Mouse (Mus musculus): ENCODE results near the gene Hspa5.
"Not testable (repeated sequence)": the region's sequence is repeated elsewhere in the genome, so short reads cannot be mapped to it uniquely, and the experiment has no call there.

The Hspa5 gene

GRCm38 (mm10) chr2:34808057-34808456 is 36.3 kb downstream of the Hspa5 start:
- DNase-seq (ENCODE audit: low read depth, low spot score): no peak

DNA sequence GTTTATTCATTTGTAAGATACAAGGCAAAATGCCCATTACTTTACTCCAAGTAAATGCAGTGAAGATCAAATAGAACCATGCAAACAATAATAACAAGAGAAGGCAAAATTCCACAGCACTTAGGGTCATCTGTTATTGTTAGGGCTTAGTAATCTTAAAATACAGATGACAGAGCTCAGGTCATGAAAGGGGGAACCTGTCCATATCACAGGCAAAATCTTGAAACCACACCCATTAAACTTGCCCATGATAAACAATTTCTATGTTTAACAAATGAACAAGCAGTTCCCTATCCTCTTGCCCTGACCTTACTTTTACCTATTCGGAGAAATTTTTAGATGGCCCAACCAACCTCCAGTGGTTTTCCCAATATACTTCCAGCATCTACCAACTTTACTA is 37.8 kb downstream of the Hspa5 start:
- no peak for DNase-seq (ENCODE audit: low read depth, low spot score)

DNA sequence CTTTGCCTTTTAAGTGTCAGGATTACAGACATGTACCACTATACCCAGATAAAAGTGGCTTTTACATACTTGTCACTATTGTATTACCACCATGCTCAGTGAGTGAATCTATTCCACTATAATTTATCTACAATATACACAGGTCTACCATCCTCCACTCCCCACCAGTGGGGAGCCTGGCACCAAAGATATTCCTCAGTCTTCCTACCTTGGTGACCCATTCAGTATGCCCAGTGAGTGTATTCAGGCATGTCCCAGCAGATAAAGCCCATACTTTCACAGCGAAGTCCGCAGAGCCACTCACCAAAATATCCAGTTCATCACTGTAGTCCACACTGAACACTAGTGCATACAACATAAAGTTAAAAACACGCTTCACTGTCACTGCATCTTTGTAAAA is 39.0 kb downstream of the Hspa5 start:
- no peak for DNase-seq (ENCODE audit: low read depth, low spot score)

DNA sequence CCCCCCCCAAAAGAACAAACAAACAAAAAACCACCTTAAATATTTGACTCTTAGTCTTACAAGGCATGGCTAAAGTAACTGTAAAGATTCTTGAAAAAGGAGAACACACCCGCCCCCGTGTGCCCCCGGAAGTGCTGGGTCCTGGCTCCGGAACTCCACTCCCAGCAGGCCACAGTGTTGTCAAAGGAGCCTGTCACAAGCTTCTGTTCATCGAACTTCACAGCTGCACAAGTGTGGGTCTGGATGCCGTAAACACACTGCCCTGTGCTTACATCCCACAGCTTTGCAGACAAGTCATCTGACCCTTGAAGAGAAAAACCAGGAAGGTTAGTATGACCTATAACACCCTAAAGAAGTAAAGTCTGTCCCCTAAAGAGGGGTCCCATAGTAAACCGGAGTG is 40.9 kb downstream of the Hspa5 start:
- no peak for DNase-seq (ENCODE audit: low read depth, low spot score)

DNA sequence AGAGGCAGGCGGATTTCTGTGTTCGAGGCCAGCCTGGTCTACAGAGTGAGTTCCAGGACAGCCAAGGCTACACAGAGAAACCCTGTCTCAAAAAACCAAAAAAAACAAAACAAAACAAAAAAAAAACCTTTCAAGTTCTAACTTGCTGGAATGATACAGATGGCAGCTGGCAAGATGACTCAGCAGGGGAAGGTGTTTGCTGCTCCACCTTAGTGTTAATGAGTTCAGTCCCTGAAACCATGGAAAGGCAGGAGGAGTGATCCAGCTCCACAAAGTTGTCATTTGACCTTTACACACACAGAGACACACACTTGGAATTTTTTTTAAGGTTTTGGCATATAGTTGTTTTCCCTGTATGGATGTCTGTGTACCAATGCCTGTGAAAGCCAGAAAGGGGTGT is 44.1 kb downstream of the Hspa5 start:
- DNase-seq (ENCODE audit: low read depth, low spot score): not testable (repeated sequence)

DNA sequence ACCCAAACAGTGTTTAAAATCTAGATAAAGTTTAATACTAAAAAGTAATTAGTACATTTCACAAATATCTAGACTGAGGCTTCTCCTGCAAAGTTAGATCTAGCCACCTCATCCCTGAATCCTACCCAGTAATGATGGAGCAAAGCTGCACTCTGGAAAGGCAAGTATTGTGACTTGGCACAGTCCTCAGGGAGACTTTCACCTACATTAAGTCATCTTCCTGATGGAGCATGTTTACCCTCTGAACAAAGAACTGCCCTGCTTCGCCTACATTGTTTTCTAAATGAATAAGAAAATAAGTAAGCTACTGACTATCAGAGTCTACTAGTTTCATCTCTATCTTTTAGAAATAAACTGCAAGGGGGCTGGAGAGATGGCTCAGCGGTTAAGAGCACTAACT is 46.7 kb downstream of the Hspa5 start:
- DNase-seq (ENCODE audit: low read depth, low spot score): no peak

DNA sequence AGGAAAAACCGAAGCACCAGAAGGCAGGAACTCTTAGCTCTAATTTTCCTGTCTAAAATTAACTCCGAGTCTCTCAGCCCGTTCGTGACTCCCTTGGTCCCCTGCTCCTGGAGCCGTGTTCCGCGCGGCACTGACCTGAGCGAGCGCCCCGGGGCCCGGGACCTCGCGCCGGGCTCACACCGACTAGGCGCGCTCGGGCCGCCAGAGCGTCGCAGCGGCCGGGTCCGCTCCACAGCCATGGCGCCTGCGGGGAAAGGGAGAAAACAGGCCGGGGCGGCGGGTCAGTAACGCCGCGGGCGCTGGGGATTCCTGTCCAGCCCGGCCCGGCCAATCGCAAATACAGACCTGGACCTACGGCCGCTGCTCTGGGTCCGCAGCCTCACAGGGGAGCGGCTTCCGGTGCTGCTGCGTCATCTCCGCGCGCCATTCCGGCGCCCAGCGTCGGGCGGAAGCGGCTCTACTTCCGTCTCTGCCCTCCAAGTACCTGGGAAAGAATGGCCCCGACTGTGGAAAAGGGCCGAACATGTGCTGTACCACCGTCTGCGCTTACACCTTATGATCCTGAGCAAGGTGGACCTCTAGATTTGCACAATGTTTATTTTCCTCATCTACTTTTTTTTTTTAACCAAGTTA is 54.2 kb downstream of the Hspa5 start, which contains the start of gene Fbxw2:
TSS of gene Fbxw2 (minus strand) at position 485 of the 633 bp plus-strand sequence.
- peak; percentile 92 for DNase-seq (ENCODE audit: low read depth, low spot score)

DNA sequence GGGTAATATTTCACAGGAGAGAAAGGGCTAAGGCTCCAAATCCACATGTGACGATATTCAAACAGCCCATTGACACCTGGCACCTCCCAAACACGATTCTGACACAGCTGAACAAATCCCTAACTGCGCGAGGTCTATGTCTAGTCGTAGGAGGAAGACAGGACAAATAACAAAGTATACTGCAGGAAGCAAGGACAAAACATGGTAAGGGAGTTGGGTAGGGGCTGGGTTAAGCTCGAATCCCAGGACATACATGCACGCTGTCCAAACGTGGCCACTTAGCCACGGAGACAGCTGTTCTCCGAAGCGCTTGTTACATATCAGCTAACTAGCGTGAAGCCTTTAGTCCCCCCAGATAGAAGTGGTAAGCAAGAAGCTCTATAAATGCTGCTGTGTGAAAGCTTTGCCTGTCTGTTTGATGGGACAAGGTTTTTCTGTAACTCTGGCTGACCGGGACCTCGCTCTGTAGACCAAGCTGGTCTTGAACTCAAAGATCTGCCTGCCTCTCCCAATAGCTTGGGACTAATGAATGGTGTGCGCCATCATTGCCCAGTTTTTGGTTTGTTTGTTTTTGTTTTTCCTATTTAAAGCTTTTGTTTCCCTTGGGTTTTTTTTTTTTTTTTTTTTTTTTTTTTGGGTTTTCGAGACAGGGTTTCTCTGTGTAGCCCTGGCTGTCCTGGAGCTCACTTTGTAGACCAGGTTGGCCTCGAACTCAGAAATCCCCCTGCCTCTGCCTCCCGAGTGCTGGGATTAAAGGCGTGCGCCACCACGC is 54.9 kb downstream of the Hspa5 start:
- peak; percentile 4 for DNase-seq (ENCODE audit: low read depth, low spot score)

Data from forelimb bud, embryonic 11.5 days (tissue).